Mouse (Mus musculus) G1E-ER4 (cell line): ENCODE measurements around the gene Qrfp. TPM values are rescaled to one million over a fixed set of nuclear protein-coding genes. Genes with fewer than 3 reads are reported as not detected.

ENCODE experiments used
- GATA1 ChIP-seq: IDR thresholded peaks from one replicate; pipeline ENCODE4 v1.8.0; 2012; ENCODE audit warnings: low read length, inconsistent platforms
- polyA plus RNA-seq: library from polyadenylated mRNA; stranded (reverse); fragments of >175 nt; gene quantifications from 2 replicates; pipeline ENCODE4 v1.2.3, GENCODE M21; 2012

The Qrfp gene
- polyA plus RNA-seq = not detected in 2 replicates

DNA sequence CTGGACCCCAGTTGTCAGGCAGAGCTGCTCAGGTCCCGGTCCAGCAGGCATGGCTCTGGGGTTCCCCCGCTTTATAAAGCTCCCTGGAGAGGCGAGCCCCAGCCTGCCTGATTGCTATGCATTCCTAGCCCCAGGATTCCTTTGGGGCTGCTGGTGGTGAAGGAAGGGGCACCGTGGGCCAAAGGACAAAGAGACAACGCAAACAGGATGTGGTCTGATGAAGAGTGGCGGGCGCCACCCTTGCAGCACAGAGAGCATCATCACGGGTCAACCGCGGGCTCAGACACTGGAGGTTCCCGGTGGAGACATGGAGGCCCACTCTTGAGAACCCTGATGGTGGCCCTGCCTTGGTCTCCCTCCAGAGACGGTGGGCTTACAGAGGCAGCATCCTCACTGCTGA is at the start of gene Qrfp:
Qrfp (minus strand) TSS at position 137 of the 400 bp plus-strand sequence.
- no peak for TF ChIP-seq GATA1

DNA sequence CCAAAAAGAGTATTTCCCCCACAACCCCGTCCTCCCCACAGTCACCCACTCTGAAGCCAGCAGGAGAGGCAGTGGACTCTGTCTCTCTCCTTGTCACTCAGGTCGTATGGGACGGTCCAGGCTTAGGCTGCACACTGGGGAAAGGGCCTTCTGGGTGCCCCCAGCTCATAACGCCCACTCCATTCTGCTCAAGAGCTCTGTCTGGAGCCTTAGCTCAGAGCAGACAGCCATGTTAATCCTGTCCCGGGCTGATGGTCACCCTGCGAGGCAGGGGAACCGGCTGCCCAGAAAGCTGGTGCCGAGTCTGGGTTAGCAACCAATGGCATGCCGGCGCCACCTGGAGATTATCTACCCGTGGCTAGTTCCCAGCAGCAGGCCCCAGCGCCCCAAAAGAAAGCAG is 48.1 kb upstream of the Qrfp start:
- TF ChIP-seq GATA1 = no peak

DNA sequence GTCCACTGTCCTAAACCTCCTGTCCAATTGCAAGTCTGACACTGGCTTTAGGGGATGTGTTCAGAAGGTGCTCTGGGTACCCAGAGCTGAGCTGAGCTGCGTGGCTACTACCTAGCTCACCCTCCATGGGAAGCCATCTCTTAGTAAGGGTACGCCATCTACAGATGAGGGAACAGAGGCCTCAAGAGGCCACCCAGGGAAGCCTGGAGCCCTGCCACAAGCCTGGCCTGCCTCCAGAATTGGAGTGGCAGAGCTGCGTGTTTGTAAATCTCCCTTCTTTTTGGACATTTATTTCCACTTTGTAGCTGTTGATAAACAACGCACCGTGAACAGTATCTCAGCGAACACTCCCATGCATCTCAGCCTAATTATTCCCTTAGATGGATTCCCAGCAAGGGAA is 46.8 kb upstream of the Qrfp start:
- no peak for TF ChIP-seq GATA1

DNA sequence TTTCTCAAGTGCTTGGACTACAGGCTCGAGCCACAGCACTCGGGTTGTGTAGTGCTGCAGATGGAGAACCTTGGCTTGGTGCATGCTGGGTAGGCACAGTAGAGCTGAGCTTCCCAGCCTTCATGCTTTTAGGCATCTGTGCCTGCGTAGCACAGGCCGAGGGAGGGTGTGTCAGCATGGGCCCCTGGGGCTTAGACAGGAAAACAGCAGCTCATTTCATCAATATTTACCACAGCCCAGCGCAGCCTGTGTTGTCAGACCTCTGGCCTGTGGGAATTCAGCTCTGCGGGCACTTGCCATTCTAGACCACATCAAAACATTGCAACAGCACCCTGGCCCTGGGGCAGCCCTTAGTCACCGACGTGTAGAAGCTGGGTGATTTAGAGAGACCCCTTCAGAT is 45.6 kb upstream of the Qrfp start:
- no peak for TF ChIP-seq GATA1

DNA sequence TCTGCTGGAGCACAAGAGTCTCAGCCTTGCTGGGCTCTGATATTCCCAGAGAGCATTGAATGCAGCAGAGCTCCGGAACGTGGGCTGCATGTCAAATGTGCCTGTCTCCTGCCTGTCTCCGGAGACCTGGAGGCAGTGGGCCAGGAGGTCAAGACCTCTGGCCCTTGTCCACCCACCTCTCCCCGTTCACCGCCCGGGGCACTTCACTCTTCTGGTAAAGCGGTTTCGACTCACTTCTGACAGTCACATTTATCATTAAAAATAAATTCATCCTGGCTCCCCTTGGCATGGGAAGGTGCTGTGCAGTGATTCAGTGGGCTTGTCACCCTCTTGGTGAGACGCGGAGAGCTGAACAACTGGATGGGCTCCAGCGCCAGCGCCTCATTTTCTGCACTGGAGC is 39.8 kb upstream of the Qrfp start:
- no peak for TF ChIP-seq GATA1

DNA sequence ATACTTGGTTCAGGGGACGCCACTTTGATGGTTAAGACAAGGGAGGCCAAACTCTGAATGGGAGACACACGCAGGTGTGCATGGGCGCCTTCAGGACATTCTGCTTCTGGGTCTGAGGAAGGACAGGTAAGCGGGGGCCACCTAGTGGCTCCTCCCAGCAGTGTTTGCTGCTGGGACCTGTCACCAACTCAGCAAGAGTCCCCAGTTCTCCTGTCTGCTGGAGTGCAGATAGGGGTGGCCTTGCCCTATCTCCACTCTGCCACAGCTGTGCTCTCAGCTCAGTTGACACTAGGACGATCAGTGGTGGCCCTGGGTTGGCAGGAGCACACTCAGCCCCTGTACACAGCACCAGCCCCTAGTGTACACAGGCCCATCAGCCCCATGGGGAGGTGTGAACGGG is 37.5 kb upstream of the Qrfp start:
- no peak for TF ChIP-seq GATA1

DNA sequence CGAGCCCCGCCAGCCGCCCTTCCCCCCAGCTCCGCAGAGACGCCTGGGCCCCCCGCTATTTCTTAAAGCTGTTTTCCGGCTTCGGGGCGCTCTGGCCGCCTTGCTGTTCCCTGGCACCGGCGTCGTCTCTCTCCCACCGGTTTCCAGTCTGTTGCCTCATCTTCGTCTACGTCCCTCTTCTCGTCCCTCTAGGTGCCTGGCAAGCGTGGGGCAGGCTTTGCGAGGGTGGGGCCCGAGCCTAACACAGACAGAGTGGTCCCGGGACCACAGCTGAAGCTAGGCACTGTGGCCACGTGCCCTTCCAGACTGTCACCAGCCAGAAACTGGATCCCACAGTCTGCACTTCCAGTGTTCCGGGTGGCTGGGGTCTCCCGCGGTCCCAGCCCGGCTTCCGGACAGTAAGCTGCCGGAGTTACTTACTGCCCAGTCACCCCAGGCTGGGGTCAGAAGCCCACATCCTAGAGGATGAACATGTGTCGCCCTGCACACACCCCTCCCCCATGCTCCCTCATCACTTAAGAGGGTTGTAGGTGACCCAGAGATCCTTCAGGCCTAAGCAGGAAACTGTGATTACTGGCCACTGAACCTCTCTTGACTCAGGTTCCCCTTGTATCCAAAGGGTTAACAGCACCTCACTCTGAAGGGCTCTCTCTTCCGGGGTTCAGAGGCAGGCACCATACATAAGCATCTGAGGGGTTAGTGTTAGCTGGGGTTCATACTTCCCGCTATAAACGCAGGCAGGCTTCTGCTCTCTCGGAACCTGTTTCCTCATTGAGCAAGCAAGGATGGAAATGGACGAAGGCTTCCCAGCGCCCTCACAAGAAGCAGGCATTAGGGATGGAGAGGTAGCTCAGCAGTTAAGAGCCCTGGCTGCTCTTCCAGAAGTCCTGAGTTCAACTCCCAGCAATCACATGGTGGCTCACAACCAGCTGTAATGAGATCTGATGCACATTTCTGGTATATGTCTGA is 36.6 kb upstream of the Qrfp start:
- no peak for TF ChIP-seq GATA1

DNA sequence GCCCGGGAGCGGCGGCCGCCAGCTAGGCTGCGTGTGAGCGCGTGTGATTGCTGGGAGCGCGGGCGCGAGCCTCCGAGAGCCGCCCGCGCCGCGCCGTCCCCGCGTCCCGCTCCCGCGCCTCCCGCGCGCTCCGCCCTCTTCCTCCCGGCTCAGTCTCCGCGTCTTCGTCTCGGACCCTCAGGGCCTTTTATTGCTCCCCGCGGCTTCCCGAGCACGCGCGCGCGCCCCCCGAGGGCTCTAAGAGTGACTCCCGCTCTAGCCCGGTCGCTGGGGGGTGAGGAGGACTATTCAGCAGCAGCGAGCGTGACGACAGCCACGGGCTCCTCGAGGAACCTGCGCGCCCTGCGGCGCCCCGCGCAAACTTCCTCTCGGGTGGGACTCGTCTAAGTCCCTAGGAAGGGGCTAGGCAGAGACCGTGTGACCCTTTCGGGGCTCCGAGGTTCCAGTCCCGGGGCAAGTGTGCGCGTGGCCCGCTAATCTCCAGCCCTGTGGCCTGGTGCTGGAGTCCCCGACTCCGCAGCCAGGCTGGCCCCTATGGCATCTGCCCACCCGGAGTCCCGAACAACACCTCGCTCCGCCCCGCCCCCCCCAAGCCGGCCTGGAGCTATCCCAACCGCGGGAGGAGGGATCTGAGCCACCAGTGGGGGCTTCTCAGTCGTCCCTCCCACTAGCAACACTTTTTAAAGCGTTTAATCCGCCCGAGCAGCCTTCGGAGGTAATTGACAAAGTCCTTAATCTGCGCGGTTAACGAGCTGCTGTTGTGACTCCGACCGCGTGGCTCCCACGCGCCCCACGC is 35.7 kb upstream of the Qrfp start, which contains the start of gene Fibcd1:
Fibcd1 (minus strand) TSS at position 110 of the 796 bp plus-strand sequence.
- no peak for TF ChIP-seq GATA1

DNA sequence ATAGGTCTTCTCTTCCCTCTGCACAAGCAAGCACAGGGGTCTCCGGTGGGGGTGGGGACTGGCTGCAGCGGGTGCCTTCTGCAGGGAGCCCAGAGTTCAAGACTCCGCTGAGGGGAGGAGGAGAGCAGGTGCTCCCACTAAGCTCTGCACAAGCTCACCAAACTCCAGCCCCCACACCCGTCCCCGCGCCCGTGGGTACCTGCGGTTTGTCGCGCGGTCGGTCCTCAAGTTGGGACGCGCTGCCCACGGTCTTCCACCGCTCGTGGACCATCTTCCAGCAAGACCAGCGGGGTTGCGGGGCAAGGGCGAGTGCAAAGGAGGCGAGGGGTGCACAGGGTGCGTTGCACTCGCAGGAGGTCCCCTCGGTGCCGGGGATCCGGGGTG is 35.1 kb upstream of the Qrfp start:
- no peak for TF ChIP-seq GATA1

DNA sequence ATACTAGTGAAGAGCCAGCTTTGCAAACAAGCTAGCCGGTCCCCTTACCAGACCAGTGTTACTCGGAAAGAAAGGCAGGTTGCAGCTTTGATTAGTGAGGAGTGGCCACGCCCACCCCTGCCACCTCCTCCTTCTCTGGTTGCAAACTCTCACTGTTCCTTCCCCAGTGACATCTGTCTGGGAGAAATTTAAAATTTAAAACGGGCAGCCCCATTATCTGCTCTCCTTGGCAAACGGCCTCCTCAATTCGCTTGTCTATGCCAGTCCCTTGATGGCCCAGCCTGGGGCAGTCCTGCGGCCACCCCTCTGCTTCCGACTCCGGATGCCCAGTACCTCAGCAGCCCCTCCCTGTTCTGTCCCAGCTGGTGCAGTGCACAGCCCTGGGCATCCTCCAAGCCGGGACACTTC is 34.4 kb upstream of the Qrfp start:
- TF ChIP-seq GATA1 = no peak

DNA sequence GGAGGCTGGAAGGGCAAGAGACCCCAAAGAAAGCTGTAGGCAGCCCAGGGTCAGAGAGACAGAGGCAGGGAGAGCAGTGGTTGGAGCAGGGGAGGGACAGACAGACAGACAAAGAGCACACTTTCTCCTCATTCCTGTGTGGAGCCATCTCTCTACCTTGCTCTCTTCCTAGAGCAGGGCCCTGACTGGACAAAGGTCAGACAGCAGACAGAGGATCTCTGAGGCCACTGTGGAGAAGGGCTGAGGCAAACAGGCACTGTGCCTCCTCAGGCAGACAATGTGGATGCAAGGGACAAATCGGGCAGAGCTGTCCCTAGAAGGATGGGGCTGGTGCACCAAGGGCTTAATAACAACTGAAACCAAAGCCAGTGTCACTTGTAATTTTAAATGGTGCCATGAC is 28.5 kb upstream of the Qrfp start:
- no peak for TF ChIP-seq GATA1

DNA sequence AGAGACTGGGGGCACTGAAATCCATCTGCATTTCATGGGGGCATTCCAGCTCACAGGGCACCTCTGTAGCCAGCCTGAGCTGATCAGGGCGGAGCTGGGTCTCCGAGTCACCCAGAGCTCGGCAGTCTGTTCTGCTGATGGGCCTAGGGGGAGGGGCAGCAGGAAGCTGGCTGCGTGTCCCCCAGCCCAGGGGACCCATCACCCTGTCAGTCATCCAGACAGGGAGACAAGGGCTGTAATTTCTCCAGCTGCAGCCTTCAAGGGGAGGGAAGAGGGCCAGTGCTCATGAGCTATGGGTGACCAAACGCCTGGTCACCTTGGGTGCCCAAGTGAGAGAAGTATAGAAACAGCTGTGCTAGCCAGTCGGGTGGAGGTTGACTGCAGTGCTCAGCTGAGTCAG is 26.6 kb upstream of the Qrfp start:
- TF ChIP-seq GATA1 = no peak

DNA sequence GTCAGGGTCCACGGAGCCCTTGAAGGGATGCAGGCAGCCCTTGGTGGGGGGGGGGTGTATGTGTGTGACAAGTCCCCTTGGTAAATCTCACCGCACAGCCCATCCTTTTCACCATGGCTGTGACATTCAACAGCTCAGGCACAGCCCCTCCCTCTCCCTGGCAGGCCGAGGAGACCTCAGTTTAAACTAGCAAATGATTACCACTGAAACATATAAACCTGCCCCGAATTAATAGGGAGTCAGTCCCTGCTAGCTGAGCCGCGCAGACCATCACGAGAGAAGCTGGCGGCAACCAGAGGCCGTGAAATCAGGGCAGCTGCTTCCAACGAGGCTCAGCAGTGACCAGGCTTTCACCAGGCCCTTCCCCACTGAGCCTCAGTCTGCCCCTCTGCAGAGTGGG is 25.7 kb upstream of the Qrfp start:
- TF ChIP-seq GATA1 = no peak

DNA sequence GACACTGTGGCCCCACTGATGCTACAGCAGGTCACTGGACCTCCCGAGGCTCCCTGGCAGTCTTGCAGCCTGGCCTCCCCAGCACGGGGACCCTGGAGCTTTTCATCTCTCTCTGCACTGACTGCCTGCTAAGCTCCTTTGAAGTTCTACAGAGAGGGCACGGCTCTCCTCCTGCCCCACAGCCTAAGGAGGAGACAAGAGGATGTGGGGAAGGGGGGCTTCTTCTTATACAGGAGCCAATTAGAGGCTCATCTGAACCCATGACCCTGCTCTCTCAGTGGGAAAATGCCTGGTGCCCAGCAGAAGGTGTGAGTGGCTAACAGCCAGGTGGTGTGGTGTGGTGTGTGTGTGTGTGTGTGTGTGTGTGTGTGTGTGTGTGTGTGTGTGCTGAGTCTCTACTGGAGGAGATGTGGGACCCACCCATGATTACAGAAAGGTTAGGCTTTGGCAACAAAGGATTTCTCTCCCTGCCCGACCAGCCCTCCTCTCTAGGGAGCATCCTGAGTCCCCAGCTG is 18.0 kb upstream of the Qrfp start:
- no peak for TF ChIP-seq GATA1

DNA sequence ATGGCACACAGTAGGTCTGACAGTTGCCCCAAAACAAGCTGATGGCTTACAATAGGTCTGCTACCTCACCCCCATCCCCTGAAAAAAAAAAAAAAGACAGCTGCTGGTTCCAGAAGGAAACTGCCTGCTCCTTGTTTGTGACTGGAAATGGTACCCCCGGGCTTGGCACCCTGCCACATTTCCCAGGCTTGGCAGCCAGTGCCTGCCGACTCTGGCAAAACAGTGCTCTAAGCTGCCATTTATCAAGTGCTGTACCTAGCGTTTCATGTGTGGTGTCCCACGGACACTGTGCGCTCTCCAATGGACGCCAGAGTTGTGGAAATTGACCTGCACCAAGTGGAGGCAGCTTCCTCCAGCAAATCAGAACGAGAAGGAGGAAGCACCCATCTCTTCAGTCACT is 17.5 kb upstream of the Qrfp start:
- no peak for TF ChIP-seq GATA1
